Mouse (Mus musculus): ENCODE measurements around the gene Cdk17.

The Cdk17 gene

GRCm38 (mm10) chr10:93171182-93171855 is 10.6 kb downstream of the Cdk17 start:
- no peak for DNase-seq (ENCODE audit: low spot score in 2 of 2)

- DNase-seq (ENCODE audit: low spot score in 2 of 2), result no peak
These were observed 16.8 kb downstream of the Cdk17 start for GRCm38 (mm10) chr10:93177471-93177870.

- DNase-seq (ENCODE audit: low spot score in 2 of 2), result no peak
These were observed 17.2 kb downstream of the Cdk17 start for GRCm38 (mm10) chr10:93177874-93178273.

DNA sequence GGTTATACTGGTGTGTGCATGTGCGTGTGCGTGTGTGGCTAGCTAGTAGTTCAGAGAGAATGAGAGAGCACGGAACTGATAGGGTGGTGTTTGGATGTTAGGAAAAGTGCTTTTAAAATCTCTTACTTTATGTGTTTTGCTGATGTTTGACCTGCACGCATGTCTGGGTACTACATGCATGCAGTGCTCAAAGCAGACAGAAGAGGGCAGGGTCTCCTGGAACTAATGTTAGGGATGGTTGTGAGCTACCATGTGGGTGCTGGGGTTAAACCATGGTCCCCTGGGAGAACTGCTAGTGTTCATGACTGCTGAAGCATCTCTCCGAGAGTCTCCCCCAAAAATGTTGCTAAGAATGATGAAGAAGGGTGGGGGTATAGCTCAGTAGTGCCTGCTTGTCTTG is 18.0 kb downstream of the Cdk17 start:
- DNase-seq (ENCODE audit: low spot score in 2 of 2), result no peak

- no peak for DNase-seq (ENCODE audit: low spot score in 2 of 2)
These were observed 19.2 kb downstream of the Cdk17 start for GRCm38 (mm10) chr10:93179669-93180460.

- DNase-seq (ENCODE audit: low spot score in 2 of 2), result no peak
These were observed 23.8 kb downstream of the Cdk17 start for GRCm38 (mm10) chr10:93184351-93184976.

- DNase-seq (ENCODE audit: low spot score in 2 of 2), result no peak
These were observed 27.8 kb downstream of the Cdk17 start for GRCm38 (mm10) chr10:93188440-93188999.

DNA sequence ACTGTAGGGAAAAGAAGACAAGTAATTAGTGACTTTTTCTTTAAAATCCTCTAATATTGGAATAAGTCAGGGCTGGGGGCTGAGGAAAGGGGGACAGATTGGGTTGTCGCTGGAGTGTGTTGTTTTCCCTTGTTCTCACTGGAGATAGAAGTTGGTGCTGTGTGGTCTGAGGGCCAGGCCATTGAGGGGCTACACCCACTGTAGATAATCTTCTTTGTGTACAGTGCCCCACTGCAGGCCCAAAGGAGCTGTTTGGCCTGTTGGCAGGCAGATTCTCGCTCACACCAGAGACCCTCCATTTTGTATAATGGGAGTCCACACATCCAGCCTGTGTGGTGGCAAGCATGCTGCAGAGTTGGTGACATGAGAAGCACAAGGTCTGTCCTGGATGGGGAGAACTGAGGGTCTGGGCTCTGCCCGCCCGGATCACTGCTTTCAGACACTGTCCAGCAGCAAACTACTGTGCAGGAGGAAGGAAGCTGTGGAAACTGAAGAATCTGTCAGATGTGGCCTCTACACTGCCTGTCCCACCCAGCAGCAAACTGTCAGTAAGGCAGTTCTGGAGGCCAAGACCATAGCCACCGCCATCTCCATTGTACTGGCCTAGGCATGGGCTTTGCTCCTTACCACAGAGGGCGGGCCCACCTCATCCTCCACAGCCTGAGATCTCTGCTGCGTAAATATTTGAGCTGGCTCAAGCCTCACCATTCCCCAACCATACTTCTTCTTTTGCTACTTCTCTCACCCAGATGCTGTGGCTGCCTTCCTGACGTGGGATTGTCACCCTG is 30.0 kb downstream of the Cdk17 start:
- DNase-seq (ENCODE audit: low spot score in 2 of 2), result no peak

DNA sequence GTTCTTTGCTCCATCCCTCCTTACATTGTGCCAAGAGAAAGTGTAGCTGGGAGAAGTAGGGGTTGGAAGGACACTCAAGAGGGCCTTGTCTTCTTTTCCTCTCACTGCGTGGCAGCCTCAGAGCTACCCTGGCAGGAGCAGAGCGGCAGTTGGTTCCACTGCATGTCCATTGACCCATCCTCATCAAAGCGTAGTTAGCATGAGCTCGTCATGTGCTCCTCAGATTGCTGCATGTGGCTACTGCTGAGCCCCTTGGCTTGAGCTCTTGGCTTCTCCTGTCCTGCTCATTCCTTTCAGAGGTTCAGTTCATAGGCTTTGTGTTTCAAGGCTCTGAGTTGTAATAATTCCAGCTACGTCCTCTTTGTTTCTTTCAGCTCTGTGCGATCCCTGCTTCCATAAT is 36.4 kb downstream of the Cdk17 start:
- no peak for DNase-seq (ENCODE audit: low spot score in 2 of 2)

DNA sequence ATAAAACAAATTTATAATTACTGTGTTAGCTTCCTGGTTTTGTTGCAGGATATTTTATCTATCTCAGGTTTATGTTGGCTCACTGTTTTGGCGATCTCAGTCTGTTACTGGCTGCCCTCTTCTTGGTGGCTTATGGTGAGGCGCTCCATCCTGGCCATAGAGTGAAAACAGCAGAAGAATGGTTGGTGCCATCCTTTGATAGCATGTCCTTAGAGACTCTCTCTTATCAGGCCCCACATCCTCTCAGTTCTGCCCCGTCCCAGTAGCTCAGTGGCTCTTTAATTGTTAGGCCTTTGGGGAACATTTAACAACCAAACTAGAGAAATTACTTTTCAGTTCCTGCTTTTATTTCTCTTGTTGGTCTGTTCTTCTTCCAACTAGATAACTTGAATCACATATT is 38.3 kb downstream of the Cdk17 start:
- no peak for DNase-seq (ENCODE audit: low spot score in 2 of 2)

- DNase-seq (ENCODE audit: low spot score in 2 of 2), result no peak
These were observed 41.3 kb downstream of the Cdk17 start for GRCm38 (mm10) chr10:93201846-93202458.

DNA sequence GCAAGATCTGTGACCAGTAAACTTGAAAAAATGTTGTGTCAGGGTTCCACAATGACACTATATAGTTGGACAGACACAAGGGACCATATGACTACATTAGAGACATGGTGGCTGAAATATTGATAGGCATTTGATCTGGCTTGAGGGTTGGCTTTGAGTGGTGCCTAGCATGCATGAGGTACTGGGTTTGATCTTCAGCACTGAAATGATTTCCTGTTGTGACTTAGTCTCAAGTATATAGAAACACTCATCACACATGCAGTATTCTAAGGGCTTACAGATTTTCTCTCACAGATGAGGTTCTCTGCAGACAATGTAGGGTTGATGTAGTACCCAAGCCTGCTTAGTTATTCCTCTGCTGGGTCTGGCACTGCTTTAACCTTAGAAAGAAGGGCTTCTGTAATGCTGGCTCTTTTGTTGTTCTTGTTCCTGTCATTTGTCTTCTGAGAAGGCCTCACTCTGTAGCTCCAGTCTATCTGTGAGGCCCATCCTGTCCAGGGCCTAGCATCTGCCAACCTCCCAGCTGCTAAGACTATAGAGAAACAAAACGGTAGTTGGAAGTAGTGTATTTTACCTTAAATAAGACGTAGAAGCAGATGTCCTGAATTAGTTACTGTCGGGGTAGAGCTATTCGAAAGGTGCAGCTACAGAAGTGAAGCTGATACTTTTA is 44.7 kb downstream of the Cdk17 start:
- no peak for DNase-seq (ENCODE audit: low spot score in 2 of 2)

- no peak for DNase-seq (ENCODE audit: low spot score in 2 of 2)
These were observed 46.5 kb downstream of the Cdk17 start for GRCm38 (mm10) chr10:93207176-93207575.

DNA sequence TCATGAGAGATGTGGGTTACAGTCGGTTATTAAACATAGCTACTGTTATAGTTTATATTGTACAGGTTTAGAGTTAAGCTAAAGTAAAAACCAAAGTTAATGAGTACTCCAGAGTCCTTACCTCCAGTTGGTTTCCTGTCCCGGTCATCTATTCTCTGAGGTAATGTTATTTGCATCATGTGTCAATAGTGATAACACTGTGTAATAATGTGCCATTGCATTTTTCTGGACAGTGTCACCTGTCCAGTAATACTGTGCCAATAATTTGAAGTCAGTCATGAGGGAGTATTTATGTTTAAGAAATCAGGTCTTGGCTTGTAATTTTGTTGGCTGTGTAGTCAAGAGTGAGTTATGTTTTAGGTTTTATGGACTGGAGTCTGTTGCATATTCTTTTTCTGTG is 52.0 kb downstream of the Cdk17 start:
- DNase-seq (ENCODE audit: low spot score in 2 of 2), result no peak

- no peak for DNase-seq (ENCODE audit: low spot score in 2 of 2)
These were observed 52.7 kb downstream of the Cdk17 start for GRCm38 (mm10) chr10:93213339-93213738.

DNA sequence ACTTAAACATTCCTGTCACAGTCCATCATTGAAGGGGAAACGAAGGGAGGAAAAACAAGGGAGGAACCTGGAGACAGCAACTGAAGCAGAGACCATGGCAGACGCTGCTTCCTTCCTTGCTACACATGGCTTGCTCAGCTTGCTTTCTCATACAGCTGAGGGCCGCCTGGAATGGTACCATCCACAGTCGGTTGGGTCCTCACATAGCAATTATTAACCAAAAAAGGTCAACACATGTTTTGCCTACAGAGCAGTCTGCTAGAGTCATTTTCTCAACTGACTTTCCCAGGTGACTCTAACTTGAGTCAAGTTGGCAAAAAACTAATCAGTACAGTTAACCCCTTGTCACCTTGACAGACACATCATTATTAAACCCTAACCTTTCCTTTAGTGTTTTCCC is 53.6 kb downstream of the Cdk17 start:
- no peak for DNase-seq (ENCODE audit: low spot score in 2 of 2)

- DNase-seq (ENCODE audit: low spot score in 2 of 2), result no peak
These were observed 54.5 kb downstream of the Cdk17 start for GRCm38 (mm10) chr10:93215051-93215763.

DNA sequence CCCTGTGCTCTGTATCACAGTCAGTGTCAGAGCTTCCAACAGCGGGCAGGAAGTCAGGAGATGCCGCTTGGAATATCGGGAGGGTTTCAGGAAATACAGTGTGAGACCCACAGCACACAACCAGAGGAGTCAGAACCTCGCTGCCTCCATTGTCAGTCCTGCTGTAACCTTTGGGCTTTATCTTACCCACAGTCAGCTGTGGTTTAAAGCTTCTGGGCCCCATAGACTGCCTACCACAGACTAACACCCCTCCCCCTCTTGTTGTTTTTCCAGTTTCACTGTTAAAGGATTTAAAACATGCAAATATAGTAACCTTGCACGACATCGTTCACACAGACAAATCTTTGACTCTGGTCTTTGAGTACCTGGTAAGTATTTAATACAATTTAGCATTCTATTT is 65.1 kb downstream of the Cdk17 start:
- no peak for DNase-seq (ENCODE audit: low spot score in 2 of 2)

- DNase-seq (ENCODE audit: low spot score in 2 of 2), result no peak
These were observed 67.2 kb downstream of the Cdk17 start for GRCm38 (mm10) chr10:93227921-93228320.

- DNase-seq (ENCODE audit: low spot score in 2 of 2), result no peak
These were observed 67.8 kb downstream of the Cdk17 start for GRCm38 (mm10) chr10:93228401-93229007.

Measured in urinary bladder, postnatal 4 days (tissue).